22 mouse cellular contexts compared by ENCODE assay signal in the genomic region with DNA sequence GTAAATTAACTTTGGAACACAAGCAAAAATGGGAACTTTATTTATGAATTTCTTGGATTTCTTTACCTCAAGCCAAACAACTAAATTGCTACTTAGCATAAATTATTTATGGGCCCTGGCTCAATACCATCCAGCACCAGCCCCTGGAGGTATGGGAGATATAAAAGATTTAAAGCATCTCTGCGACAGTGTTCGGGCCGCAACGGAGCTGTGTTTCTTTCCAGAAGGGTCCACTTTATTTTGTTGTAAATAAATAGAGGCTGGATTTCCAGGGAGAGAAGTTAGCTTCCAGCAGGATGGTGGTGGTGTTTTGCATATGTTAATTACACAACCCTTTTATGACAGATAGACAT.
"Had no signal": no experiment of that assay in that cellular context is flagged by ENCODE, and none has a peak within 500 bp of the region (broad histone marks: within the 10 kb centered on the region; RNA-seq: fewer than 3 reads in every experiment).

No protein-coding gene starts in this region.

- H3K4me1 ChIP-seq: intestine, embryonic 15.5 days; limb, embryonic 10.5 days; limb, embryonic 13.5 days; liver, embryonic 12.5 days; liver, embryonic 15.5 days; lung, embryonic 15.5 days; megakaryocyte, embryonic 14.5 days; stomach, embryonic 15.5 days had no signal

- ATAC-seq: intestine, embryonic 15.5 days; liver, embryonic 12.5 days had no signal

- DNase-seq: kidney, adult 18-20 months; kidney, adult 9 months; kidney, postnatal 14 days; kidney, postnatal 4 days; liver; lung, adult 18-20 months; lung, postnatal 10 days; lung, postnatal 36 days; right cerebral cortex, adult 18-20 months; right cerebral cortex, postnatal 14 days; spleen, adult 18-20 months; thymus, postnatal 25 days had no signal

- H3K4me2 ChIP-seq: intestine, embryonic 15.5 days; limb, embryonic 13.5 days; liver, embryonic 12.5 days; liver, embryonic 15.5 days; lung, embryonic 15.5 days; stomach, embryonic 15.5 days had no signal

- H3K36me3 ChIP-seq: intestine, embryonic 15.5 days; limb, embryonic 10.5 days; limb, embryonic 13.5 days; liver, embryonic 12.5 days; liver, embryonic 15.5 days; lung, embryonic 15.5 days; midbrain, embryonic 10.5 days; stomach, embryonic 15.5 days had no signal

- H3K27ac ChIP-seq: intestine, embryonic 15.5 days; limb, embryonic 10.5 days; limb, embryonic 13.5 days; liver, embryonic 12.5 days; liver, embryonic 15.5 days; lung, embryonic 15.5 days; stomach, embryonic 15.5 days had no signal

- H3K9me3 ChIP-seq: intestine, embryonic 15.5 days; limb, embryonic 10.5 days; limb, embryonic 13.5 days; liver, embryonic 12.5 days; liver, embryonic 15.5 days; lung, embryonic 15.5 days; megakaryocyte, embryonic 14.5 days; midbrain, embryonic 10.5 days; stomach, embryonic 15.5 days had no signal

- H3K9ac ChIP-seq: intestine, embryonic 15.5 days; limb, embryonic 13.5 days; liver, embryonic 12.5 days; liver, embryonic 15.5 days; lung, embryonic 15.5 days; stomach, embryonic 15.5 days had no signal

- H3K4me3 ChIP-seq: intestine, embryonic 15.5 days; limb, embryonic 10.5 days; limb, embryonic 13.5 days; liver, embryonic 12.5 days; liver, embryonic 15.5 days; lung, embryonic 15.5 days; megakaryocyte, embryonic 14.5 days; midbrain, embryonic 10.5 days; myocyte; stomach, embryonic 15.5 days had no signal

- H3K27me3 ChIP-seq: intestine, embryonic 15.5 days; limb, embryonic 13.5 days; liver, embryonic 12.5 days; liver, embryonic 15.5 days; lung, embryonic 15.5 days; megakaryocyte, embryonic 14.5 days; stomach, embryonic 15.5 days had no signal
